Mouse (Mus musculus): ENCODE results near the gene Slc9a9. TPM values are rescaled to one million over a fixed set of nuclear protein-coding genes. Genes with fewer than 3 reads are reported as not detected.

Gene Slc9a9
- total RNA-seq, 2 experiments from 2014 or later, result 5.4 to 13.0 TPM

- ATAC-seq (replicated peaks; ENCODE audit: low FRiP score, poor library complexity, severe bottlenecking), result no peak
Measured at GRCm38 (mm10) chr9:95113157-95114135, 443.7 kb downstream of the Slc9a9 start.

- no peak for ATAC-seq (replicated peaks; ENCODE audit: low FRiP score, poor library complexity, severe bottlenecking)
Measured at GRCm38 (mm10) chr9:95120062-95120461, 450.4 kb downstream of the Slc9a9 start.

GRCm38 (mm10) chr9:95121151-95121835, 451.6 kb downstream of the Slc9a9 start:
- ATAC-seq (replicated peaks; ENCODE audit: low FRiP score, poor library complexity, severe bottlenecking), result no peak

GRCm38 (mm10) chr9:95125683-95126082, 456.0 kb downstream of the Slc9a9 start:
- no peak for ATAC-seq (replicated peaks; ENCODE audit: low FRiP score, poor library complexity, severe bottlenecking)

- ATAC-seq (replicated peaks; ENCODE audit: low FRiP score, poor library complexity, severe bottlenecking), result no peak
Measured at GRCm38 (mm10) chr9:95127774-95128173, 458.1 kb downstream of the Slc9a9 start.

GRCm38 (mm10) chr9:95149206-95149729, 479.6 kb downstream of the Slc9a9 start:
- no peak for ATAC-seq (replicated peaks; ENCODE audit: low FRiP score, poor library complexity, severe bottlenecking)

GRCm38 (mm10) chr9:95150096-95150495, 480.4 kb downstream of the Slc9a9 start:
- no peak for ATAC-seq (replicated peaks; ENCODE audit: low FRiP score, poor library complexity, severe bottlenecking)

GRCm38 (mm10) chr9:95150597-95150996, 480.9 kb downstream of the Slc9a9 start:
- ATAC-seq (replicated peaks; ENCODE audit: low FRiP score, poor library complexity, severe bottlenecking), result no peak

- no peak for ATAC-seq (replicated peaks; ENCODE audit: low FRiP score, poor library complexity, severe bottlenecking)
Measured at GRCm38 (mm10) chr9:95150998-95151397, 481.3 kb downstream of the Slc9a9 start.

- no peak for ATAC-seq (replicated peaks; ENCODE audit: low FRiP score, poor library complexity, severe bottlenecking)
Measured at GRCm38 (mm10) chr9:95151746-95152145, 482.0 kb downstream of the Slc9a9 start.

- no peak for ATAC-seq (replicated peaks; ENCODE audit: low FRiP score, poor library complexity, severe bottlenecking)
Measured at GRCm38 (mm10) chr9:95153966-95154365, 484.3 kb downstream of the Slc9a9 start.

- ATAC-seq (replicated peaks; ENCODE audit: low FRiP score, poor library complexity, severe bottlenecking), result no peak
Measured at GRCm38 (mm10) chr9:95157948-95158347, 488.2 kb downstream of the Slc9a9 start.

- no peak for ATAC-seq (replicated peaks; ENCODE audit: low FRiP score, poor library complexity, severe bottlenecking)
Measured at GRCm38 (mm10) chr9:95158916-95159315, 489.2 kb downstream of the Slc9a9 start.

GRCm38 (mm10) chr9:95160575-95161300, 491.0 kb downstream of the Slc9a9 start:
- ATAC-seq (replicated peaks; ENCODE audit: low FRiP score, poor library complexity, severe bottlenecking), result no peak

GRCm38 (mm10) chr9:95161699-95162098, 492.0 kb downstream of the Slc9a9 start:
- ATAC-seq (replicated peaks; ENCODE audit: low FRiP score, poor library complexity, severe bottlenecking), result no peak

GRCm38 (mm10) chr9:95166224-95166623, 496.5 kb downstream of the Slc9a9 start:
- ATAC-seq (replicated peaks; ENCODE audit: low FRiP score, poor library complexity, severe bottlenecking), result no peak

GRCm38 (mm10) chr9:95167806-95168205, 498.1 kb downstream of the Slc9a9 start:
- ATAC-seq (replicated peaks; ENCODE audit: low FRiP score, poor library complexity, severe bottlenecking), result no peak

GRCm38 (mm10) chr9:95168487-95169008, 498.8 kb downstream of the Slc9a9 start:
- ATAC-seq (replicated peaks; ENCODE audit: low FRiP score, poor library complexity, severe bottlenecking), result no peak

GRCm38 (mm10) chr9:95178170-95178569, 508.5 kb downstream of the Slc9a9 start:
- no peak for ATAC-seq (replicated peaks; ENCODE audit: low FRiP score, poor library complexity, severe bottlenecking)

- no peak for ATAC-seq (replicated peaks; ENCODE audit: low FRiP score, poor library complexity, severe bottlenecking)
Measured at GRCm38 (mm10) chr9:95180005-95180404, 510.3 kb downstream of the Slc9a9 start.

All from erythroid progenitor cell, adult 5-6 weeks (primary cell).